Comparison of ENCODE assay signal across 7 mouse cellular contexts in genomic region chr5:45278005-45278432, GRCm38 (mm10).
DNase-seq lines count a peak whose midpoint lies in the region; ATAC-seq and TF ChIP-seq lines count a peak whose summit lies in the region.

No protein-coding gene starts in this region.

- H3K9ac ChIP-seq in forebrain, embryonic 11.5 days (ENCODE audit: low read length), result peak overlapping the region; percentile 49; the same call in 1 of the 2 replicates
- H3K9ac ChIP-seq in midbrain, postnatal 0 days (replicated peaks; ENCODE audit: low read length, poor library complexity, severe bottlenecking), result peak overlapping the region; percentile 33; the same call in 1 of the 2 replicates

- H3K4me2 ChIP-seq in forebrain, embryonic 11.5 days (ENCODE audit: low read depth, low read length, severe bottlenecking), result peak overlapping the region; percentile 60
- peak overlapping the region; percentile 49 for H3K4me2 ChIP-seq in midbrain, postnatal 0 days (ENCODE audit: low read depth, low read length, poor library complexity, severe bottlenecking)

- H3K27ac ChIP-seq in forebrain, embryonic 11.5 days (ENCODE audit: low read depth, low read length), result no peak overlapping the region
- peak overlapping the region; percentile 78 for H3K27ac ChIP-seq in limb, embryonic 10.5 days
- peak overlapping the region; percentile 55; the same call in 1 of the 2 replicates for H3K27ac ChIP-seq in midbrain, postnatal 0 days (ENCODE audit: low read depth, low read length)

- no peak for TF ChIP-seq CTCF in lung, adult 2 months (IDR thresholded peaks at IDR 0.05; ENCODE audit: insufficient read depth, low read length)
- no peak for TF ChIP-seq CTCF in midbrain, postnatal 0 days (IDR thresholded peaks at IDR 0.05)

- ATAC-seq in forebrain, embryonic 11.5 days (replicated peaks; ENCODE audit: low FRiP score), result peak; percentile 53
- ATAC-seq in midbrain, postnatal 0 days (ENCODE audit: low FRiP score), result no peak
- ATAC-seq in megakaryocyte, adult 5-6 weeks (ENCODE audit: poor library complexity, severe bottlenecking), result no peak

- 6% methylated on average over 10 of the region's 10 CpGs for WGBS in lung, adult 2 months
- 1% methylated on average over 10 of the region's 10 CpGs for WGBS in forebrain, embryonic 11.5 days
- 2% methylated on average over 10 of the region's 10 CpGs for WGBS in limb, embryonic 10.5 days
- WGBS in midbrain, postnatal 0 days, result under 1% methylated on average over 10 of the region's 10 CpGs

- peak overlapping the region; percentile 43 for H3K4me3 ChIP-seq in lung, adult 2 months (replicated peaks; ENCODE audit: extremely low read depth, low read depth, low read length)
- peak overlapping the region; percentile 27 for H3K4me3 ChIP-seq in forebrain, embryonic 11.5 days (ENCODE audit: low read depth, low read length)
- H3K4me3 ChIP-seq in limb, embryonic 10.5 days, result peak overlapping the region; percentile 35
- H3K4me3 ChIP-seq in midbrain, postnatal 0 days (ENCODE audit: low read depth, low read length), result peak overlapping the region; percentile 29

- DNase-seq in lung, adult 2 months, result peak; percentile 17
- no peak for DNase-seq in lung, postnatal 4 days
- DNase-seq in forebrain, embryonic 11.5 days (ENCODE audit: low spot score), result peak; percentile 61
- DNase-seq in limb, embryonic 10.5 days (ENCODE audit: low spot score), result peak; percentile 47
- peak; percentile 27 for DNase-seq in midbrain, postnatal 0 days (ENCODE audit: low spot score)
- DNase-seq in spleen, adult 12 weeks (ENCODE audit: low spot score), result no peak

- H3K27me3 ChIP-seq in forebrain, embryonic 11.5 days (ENCODE audit: control insufficient read depth, insufficient read depth, low read length), result no peaks in the 10 kb centered on the region
- H3K27me3 ChIP-seq in limb, embryonic 10.5 days (ENCODE audit: low read depth, poor library complexity, severe bottlenecking), result no peaks in the 10 kb centered on the region
- no peaks in the 10 kb centered on the region for H3K27me3 ChIP-seq in midbrain, postnatal 0 days (ENCODE audit: insufficient read depth, low read length)

- H3K36me3 ChIP-seq in forebrain, embryonic 11.5 days (ENCODE audit: control insufficient read depth, insufficient read depth, low read length), result no peaks in the 10 kb centered on the region
- no peaks in the 10 kb centered on the region for H3K36me3 ChIP-seq in limb, embryonic 10.5 days
- H3K36me3 ChIP-seq in midbrain, postnatal 0 days (ENCODE audit: insufficient read depth, low read length), result no peaks in the 10 kb centered on the region

- no peak for TF ChIP-seq POLR2A in lung, adult 2 months (IDR thresholded peaks at IDR 0.05; ENCODE audit: borderline replicate concordance, extremely low read depth, low read depth, low read length)

- H3K9me3 ChIP-seq in forebrain, embryonic 11.5 days (ENCODE audit: control insufficient read depth, low read length), result no peaks in the 10 kb centered on the region
- H3K9me3 ChIP-seq in limb, embryonic 10.5 days (replicated peaks), result no peaks in the 10 kb centered on the region
- H3K9me3 ChIP-seq in midbrain, postnatal 0 days (ENCODE audit: low read length), result no peaks in the 10 kb centered on the region

- H3K4me1 ChIP-seq in lung, adult 2 months (ENCODE audit: control insufficient read depth, insufficient read depth, low read length), result no peaks in the 10 kb centered on the region
- H3K4me1 ChIP-seq in forebrain, embryonic 11.5 days (replicated peaks; ENCODE audit: control insufficient read depth, insufficient read depth, low read length), result peaks cover 2% of the 10 kb centered on the region; the same call in 1 of the 2 replicates
- peaks cover 35% of the 10 kb centered on the region for H3K4me1 ChIP-seq in limb, embryonic 10.5 days
- peaks cover 4% of the 10 kb centered on the region; the same call in 1 of the 2 replicates for H3K4me1 ChIP-seq in midbrain, postnatal 0 days (ENCODE audit: insufficient read depth, low read length)

Comparison
In these comparisons a context has a peak if more than half of its experiments do, and no peak if none do; other contexts are left out.
1. DNase-seq: peak in lung, adult 2 months (single experiment), forebrain, embryonic 11.5 days (single experiment), limb, embryonic 10.5 days (single experiment) and midbrain, postnatal 0 days (single experiment); none in lung, postnatal 4 days (0 of 2) and spleen, adult 12 weeks (single experiment).
2. Peak in every context shown above with its lines, with median percentiles within 50 percentile points of each other: H3K4me3 ChIP-seq.